Mouse (Mus musculus): ENCODE measurements around the gene Mal.
A peak's percentile ranks its signal among the peaks of the same experiment; 100 is the strongest.

Gene Mal

DNA sequence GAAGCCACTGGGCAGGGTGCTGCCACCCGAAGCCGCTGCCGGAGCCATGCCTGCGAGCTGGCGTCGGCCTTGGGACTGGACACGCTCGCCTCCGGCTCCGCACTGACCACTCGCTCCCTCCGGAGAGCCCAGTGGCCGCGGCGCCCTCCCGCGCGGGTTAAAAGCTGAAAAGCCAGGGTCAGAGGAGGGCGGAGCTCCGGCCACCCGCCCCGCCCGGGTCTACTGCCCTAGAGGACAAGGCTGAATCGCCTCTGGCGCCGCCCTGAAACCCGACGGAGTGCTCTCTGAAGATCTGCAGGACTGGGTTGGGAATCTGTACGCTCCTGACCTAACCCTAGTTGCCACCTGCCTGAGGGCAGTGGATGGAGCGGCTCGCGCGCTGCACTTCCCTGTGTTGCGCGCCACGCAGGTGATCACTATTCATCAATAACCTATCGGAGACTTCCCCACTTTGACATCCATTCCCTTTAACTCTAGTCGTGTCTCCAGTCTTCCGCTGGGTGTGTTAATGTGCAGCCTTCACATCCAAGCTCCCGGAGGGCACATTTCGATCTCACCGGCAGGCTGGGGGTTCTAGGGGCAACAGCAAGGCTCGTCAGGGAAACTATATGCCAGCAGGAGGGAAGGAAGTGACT is at the start of gene Mal:
TSS of gene Mal (minus strand) at position 610 of the 635 bp plus-strand sequence.
- peak; percentile 87 to 89 for DNase-seq

GRCm38 (mm10) chr2:127705267-127705666 is 48.8 kb upstream of the Mal start:
- DNase-seq, result no peak

DNA sequence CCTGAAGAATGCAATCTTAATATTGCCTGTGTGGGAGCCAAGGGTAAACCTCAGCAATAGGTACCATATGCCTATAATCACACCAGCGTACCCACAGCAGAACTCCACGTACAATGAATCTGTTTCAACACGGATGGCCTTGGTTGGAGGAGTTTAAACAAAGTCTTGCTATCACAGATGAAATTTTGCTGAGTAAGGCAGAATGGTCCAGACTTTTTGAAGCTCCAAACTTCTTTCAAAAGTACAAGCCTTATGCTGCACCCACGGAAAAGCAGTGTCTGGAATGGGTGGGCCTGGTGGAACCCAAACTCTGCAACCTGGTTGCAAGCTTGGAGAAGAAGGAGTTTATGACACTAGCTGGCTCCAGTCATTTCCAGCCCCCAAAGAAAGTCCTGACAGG is 32.7 kb upstream of the Mal start:
- no peak for DNase-seq

DNA sequence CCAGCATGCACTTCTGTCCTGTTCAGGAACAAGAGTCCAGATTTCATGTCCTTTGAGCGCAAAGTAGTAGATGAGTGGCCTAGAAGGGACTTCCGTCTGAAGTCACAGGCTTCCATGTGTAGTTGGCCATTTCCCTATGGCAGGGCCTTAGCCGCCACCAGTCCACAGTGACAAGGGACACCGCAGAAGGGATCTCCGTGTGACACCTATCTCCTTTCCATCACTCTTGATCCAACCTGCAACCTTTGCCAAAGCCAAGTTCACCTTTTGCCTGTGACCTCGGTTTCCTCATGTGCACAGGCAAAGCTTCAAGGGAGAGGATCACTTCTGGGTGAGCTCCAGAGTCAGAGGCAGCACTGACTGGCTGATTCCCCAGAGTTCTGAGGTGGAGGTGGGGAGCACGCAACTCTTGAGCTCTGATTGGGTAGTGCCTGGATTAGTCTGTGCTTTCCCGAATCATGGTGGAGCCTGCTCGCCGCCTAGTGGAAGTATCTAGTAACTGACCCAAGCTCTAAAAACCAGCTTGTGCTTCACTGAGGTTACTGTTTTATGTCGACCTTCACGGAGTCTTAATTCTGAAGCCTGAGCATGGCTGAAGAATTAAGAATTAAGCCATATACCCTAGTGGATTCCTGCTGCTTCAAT is 27.3 kb upstream of the Mal start:
- DNase-seq, result peak; percentile 81 to 82

GRCm38 (mm10) chr2:127667843-127668506 is 11.5 kb upstream of the Mal start:
- peak; percentile 38 to 42 for DNase-seq

- no peak for DNase-seq
Observed at GRCm38 (mm10) chr2:127667015-127667414, 10.5 kb upstream of the Mal start.

DNA sequence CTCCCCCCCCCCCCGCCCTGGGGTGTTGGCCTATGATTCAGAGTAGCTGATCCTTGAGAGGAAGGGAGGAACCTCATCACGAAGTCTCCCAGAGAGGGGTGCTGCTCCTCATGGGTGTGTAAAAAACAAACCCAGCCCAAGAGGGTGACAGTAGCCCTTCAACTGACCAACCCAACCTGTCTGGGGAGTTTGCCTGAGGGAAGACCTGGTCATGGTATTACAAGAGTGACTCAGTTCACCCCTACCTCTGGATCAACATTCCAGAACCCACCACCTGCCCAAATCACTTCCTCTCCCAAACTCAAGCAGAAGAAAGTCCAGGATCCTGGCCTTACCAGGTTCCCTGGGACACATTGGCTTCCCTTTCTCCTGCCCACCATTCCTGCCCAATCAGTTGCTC is 6.2 kb upstream of the Mal start:
- no peak for DNase-seq

GRCm38 (mm10) chr2:127655419-127655818 is 1.1 kb downstream of the Mal start:
- DNase-seq, result peak; percentile 36 to 50

DNA sequence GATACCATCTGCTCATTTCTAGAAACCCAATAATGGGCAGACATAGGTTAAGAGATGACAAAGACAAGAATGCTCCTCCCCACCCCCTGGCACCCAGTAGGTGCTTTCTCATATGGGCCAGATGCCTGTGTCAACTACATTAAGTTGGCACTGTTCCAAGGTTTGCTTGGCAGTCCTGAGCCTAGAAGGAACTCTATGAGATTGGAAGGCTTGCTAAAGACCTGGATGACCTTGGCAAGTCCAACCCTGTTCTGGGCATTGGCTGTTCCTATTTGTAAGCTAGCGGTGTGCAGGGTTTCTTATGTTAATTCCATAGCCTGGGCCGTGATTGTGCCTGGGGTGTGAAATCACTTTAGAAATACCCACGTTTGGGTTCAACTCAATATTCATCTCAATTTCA is 1.7 kb downstream of the Mal start:
- DNase-seq, result peak in 1 of 2 experiments; percentile 51

- no peak for DNase-seq
Observed at GRCm38 (mm10) chr2:127652805-127653204, 3.7 kb downstream of the Mal start.

GRCm38 (mm10) chr2:127652335-127652734 is 4.2 kb downstream of the Mal start:
- DNase-seq, result peak; percentile 31

DNA sequence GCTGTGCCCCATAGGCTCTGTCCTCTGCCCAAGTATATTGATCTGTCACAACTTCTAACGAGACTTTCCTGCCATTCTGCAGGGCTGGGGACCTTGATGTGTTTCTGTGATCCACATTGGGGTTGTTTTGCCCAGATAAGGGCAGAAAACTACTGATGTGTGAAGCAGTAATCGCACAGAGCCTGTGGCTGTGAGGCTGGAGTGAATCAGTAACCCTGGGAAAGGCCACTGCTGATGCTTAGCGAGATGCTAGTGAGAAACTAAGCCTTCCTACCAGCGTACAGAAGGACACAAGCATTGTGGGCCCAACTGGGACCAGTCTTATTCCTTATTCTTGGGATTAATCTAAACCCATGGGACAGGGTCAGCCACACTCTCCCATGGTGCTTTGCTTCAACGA is 4.9 kb downstream of the Mal start:
- DNase-seq, result peak; percentile 49 to 53

DNA sequence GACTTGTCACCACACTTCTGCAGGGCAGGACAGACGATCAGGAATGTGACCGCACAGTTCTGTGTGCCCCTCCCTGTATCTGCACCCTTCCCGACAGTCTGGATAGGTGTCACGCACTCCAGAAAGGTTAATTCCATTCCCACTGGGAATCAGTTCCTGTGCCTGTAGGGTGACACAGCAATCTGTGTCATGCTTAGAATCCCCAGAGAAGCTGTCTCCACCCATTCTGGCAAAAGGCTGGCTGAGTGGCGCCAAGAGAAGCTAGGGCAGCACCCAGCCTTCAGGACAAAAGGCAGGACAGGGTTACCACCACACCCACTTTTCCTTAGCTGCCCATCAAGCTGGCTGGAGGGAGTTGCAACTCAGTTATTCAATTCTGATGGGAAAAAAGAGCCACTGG is 6.6 kb downstream of the Mal start:
- peak; percentile 73 for DNase-seq

- DNase-seq, result no peak
Observed at GRCm38 (mm10) chr2:127648145-127648544, 8.3 kb downstream of the Mal start.

DNA sequence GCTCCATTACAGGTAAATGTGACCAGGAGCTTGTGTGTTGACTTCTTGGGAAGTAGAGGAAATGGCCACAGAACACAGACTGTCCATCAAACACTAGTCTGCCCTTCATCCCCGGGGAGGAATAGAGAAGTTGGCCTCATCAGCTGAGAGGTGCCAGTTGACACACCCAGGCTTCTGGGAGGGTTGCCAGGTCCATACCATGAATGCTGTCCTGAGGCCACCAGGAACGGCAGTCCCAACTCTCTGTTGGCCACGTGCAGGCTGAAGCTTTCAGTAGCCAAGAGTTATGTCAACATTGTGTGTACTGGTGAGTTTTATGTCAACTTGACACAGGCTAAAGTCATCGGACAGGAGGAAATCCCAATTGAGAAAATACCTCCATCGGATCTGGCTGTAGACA is 9.6 kb downstream of the Mal start:
- no peak for DNase-seq

- DNase-seq, result peak; percentile 38 to 66
Observed at GRCm38 (mm10) chr2:127643728-127644704, 12.5 kb downstream of the Mal start.

DNA sequence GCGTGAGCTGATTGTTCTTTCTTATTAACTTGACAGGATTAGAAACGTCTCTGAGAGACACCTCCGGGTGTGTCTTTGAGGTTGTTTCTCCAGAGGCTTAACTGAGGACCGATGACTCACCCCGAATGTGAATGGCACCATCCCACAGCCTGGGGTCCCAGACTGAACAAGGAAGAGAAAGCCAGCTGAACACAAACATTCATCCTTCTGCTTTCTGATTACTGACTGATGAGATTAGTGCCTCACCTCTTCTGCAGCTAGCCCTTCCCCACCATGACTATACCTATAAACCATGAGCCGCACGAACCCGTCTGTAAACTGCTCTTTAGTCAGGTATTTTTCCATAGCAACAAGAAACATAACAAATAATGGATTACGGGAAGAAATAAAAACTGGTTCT is 17.5 kb downstream of the Mal start:
- no peak for DNase-seq

- peak; percentile 87 to 89 for DNase-seq
Observed at GRCm38 (mm10) chr2:127635581-127635980, 20.9 kb downstream of the Mal start.

GRCm38 (mm10) chr2:127632601-127633000 is 23.9 kb downstream of the Mal start:
- DNase-seq, result no peak

GRCm38 (mm10) chr2:127627990-127628570 is 28.4 kb downstream of the Mal start:
- no peak for DNase-seq

GRCm38 (mm10) chr2:127627354-127627753 is 29.1 kb downstream of the Mal start:
- no peak for DNase-seq

- peak; percentile 51 to 62 for DNase-seq
Observed at GRCm38 (mm10) chr2:127625659-127626058, 30.8 kb downstream of the Mal start.
